Mouse (Mus musculus) embryonic facial prominence, embryonic 14.5 days (tissue): Measurements from ENCODE around the gene Fto. TPM values are rescaled to one million over a fixed set of nuclear protein-coding genes. Genes with fewer than 3 reads are reported as not detected.

ENCODE experiments used
- ATAC-seq: fragments of 200-750 bp; cut with Nextera tagmentation; 2 replicates; pipeline ENCODE4 v1.8.0; 2017; ENCODE audit warnings: low read depth, moderate number of reproducible peaks, moderate TSS enrichment
- DNase-seq: peaks from one replicate; pipeline ENCODE4 v3.0.0-alpha.2; 2015; ENCODE audit warnings: low spot score
- H3K27ac ChIP-seq: fragments of 300-500 bp; sonication (generic); replicated peaks from 2 replicates; pipeline ENCODE4 v1.5.1; 2014; ENCODE audit warnings: low read depth, mild to moderate bottlenecking, low read length, moderate library complexity
- H3K27me3 ChIP-seq: fragments of 300-500 bp; sonication (generic); replicated peaks from 2 replicates; pipeline ENCODE4 v1.6.1; 2014; ENCODE audit warnings: low read length; ENCODE audit not compliant: control insufficient read depth, insufficient read depth
- H3K36me3 ChIP-seq: fragments of 300-500 bp; sonication (generic); 2 replicates; pipeline ENCODE4 v1.6.1; 2014; ENCODE audit warnings: low read length, mixed read lengths; ENCODE audit not compliant: control insufficient read depth, insufficient read depth
- H3K4me1 ChIP-seq: fragments of 300-500 bp; sonication (generic); 2 replicates; pipeline ENCODE4 v1.6.1; 2014; ENCODE audit warnings: antibody characterized with exemption, low read length; ENCODE audit not compliant: control insufficient read depth, insufficient read depth
- H3K4me2 ChIP-seq: fragments of 300-500 bp; sonication (generic); 2 replicates; pipeline ENCODE4 v1.6.1; 2014; ENCODE audit warnings: low read depth, mild to moderate bottlenecking, low read length, moderate library complexity, mixed read lengths
- H3K4me3 ChIP-seq: fragments of 300-500 bp; sonication (generic); 2 replicates; pipeline ENCODE4 v1.5.1; 2014; ENCODE audit warnings: low read depth, mild to moderate bottlenecking, low read length
- H3K9ac ChIP-seq: fragments of 300-500 bp; sonication (generic); 2 replicates; pipeline ENCODE4 v1.6.1; 2014; ENCODE audit warnings: low read depth, mild to moderate bottlenecking, low read length, moderate library complexity, mixed read lengths
- H3K9me3 ChIP-seq: fragments of 300-500 bp; sonication (generic); 2 replicates; pipeline ENCODE4 v1.6.1; 2016; ENCODE audit warnings: low read length; ENCODE audit not compliant: control insufficient read depth
- WGBS: fragments of 180-500 bp; shearing (Covaris S2); extraction: QIAGEN DNeasy Blood & Tissue Kit; methylation state at CpG from one replicate; pipeline ENCODE4 v1.1.7; 2014; 5-methylcytosine and 5-hydroxymethylcytosine counted together
- polyA plus RNA-seq: library from polyadenylated mRNA; unstranded; fragments of >200 nt; fragmentation: Nextera tagmentation; extraction: Ambion mirVana; gene quantifications from 2 replicates; pipeline ENCODE4 v1.2.1, GENCODE M21; 2014

The Fto gene
- polyA plus RNA-seq, 1 experiment from 2014 or later = 107 TPM

- ATAC-seq (no peak), DNase-seq (no peak)
- Histone ChIP-seq H3K4me2 (no peak overlapping the region), H3K4me1 (peaks cover 13% of the 10 kb centered on the region), H3K27ac (no peak overlapping the region), H3K4me3 (no peak overlapping the region), H3K9ac (no peak overlapping the region), H3K9me3 (no peaks in the 10 kb centered on the region), H3K36me3 (no peaks in the 10 kb centered on the region), H3K27me3 (no peaks in the 10 kb centered on the region)
- 84% methylated on average over 5 of the region's 5 CpGs for WGBS
Measured at GRCm38 (mm10) chr8:91398053-91398452, 84.7 kb downstream of the Fto start.

- no peak overlapping the region for H3K4me3 ChIP-seq
- H3K27me3 ChIP-seq = no peaks in the 10 kb centered on the region
- no peak overlapping the region for H3K9ac ChIP-seq
- WGBS = 75% methylated on average over 9 of the region's 9 CpGs
- H3K9me3 ChIP-seq = no peaks in the 10 kb centered on the region
- DNase-seq (no peak), ATAC-seq (no peak)
- peaks cover 7% of the 10 kb centered on the region; the same call in 1 of the 2 replicates for H3K36me3 ChIP-seq
- no peaks in the 10 kb centered on the region; the same call in 1 of the 2 replicates for H3K4me1 ChIP-seq
- no peak overlapping the region for H3K4me2 ChIP-seq
- no peak overlapping the region for H3K27ac ChIP-seq
Measured at GRCm38 (mm10) chr8:91402980-91403975, 90.0 kb downstream of the Fto start.

GRCm38 (mm10) chr8:91404311-91404710 is 91.0 kb downstream of the Fto start:
- no peaks in the 10 kb centered on the region for H3K27me3 ChIP-seq
- no peaks in the 10 kb centered on the region; the same call in 1 of the 2 replicates for H3K4me1 ChIP-seq
- 91% methylated on average over 7 of the region's 7 CpGs for WGBS
- no peak overlapping the region for H3K4me2 ChIP-seq
- H3K9me3 ChIP-seq = no peaks in the 10 kb centered on the region
- no peak overlapping the region for H3K27ac ChIP-seq
- no peak overlapping the region for H3K9ac ChIP-seq
- ATAC-seq (no peak), DNase-seq (no peak)
- H3K4me3 ChIP-seq = no peak overlapping the region
- H3K36me3 ChIP-seq = peaks cover 11% of the 10 kb centered on the region; the same call in 1 of the 2 replicates

GRCm38 (mm10) chr8:91405099-91405498 is 91.8 kb downstream of the Fto start:
- Histone ChIP-seq H3K27ac (no peak overlapping the region), H3K9me3 (no peaks in the 10 kb centered on the region), H3K9ac (no peak overlapping the region), H3K4me3 (no peak overlapping the region), H3K4me2 (no peak overlapping the region), H3K4me1 (no peaks in the 10 kb centered on the region; the same call in 1 of the 2 replicates), H3K27me3 (no peaks in the 10 kb centered on the region), H3K36me3 (peaks cover 18% of the 10 kb centered on the region; the same call in 1 of the 2 replicates)
- 86% methylated on average over 7 of the region's 7 CpGs for WGBS
- no peak for DNase-seq
- no peak for ATAC-seq

- no peak overlapping the region for H3K9ac ChIP-seq
- H3K4me1 ChIP-seq = no peaks in the 10 kb centered on the region; the same call in 1 of the 2 replicates
- H3K4me2 ChIP-seq = no peak overlapping the region
- DNase-seq (peak; percentile 62), ATAC-seq (no peak)
- 53% methylated on average over 14 of the region's 14 CpGs for WGBS
- no peaks in the 10 kb centered on the region for H3K9me3 ChIP-seq
- H3K36me3 ChIP-seq = peaks cover 19% of the 10 kb centered on the region; the same call in 1 of the 2 replicates
- H3K27ac ChIP-seq = no peak overlapping the region
- no peaks in the 10 kb centered on the region for H3K27me3 ChIP-seq
- no peak overlapping the region for H3K4me3 ChIP-seq
Measured at GRCm38 (mm10) chr8:91406624-91407290, 93.4 kb downstream of the Fto start.

- H3K27me3 ChIP-seq = no peaks in the 10 kb centered on the region
- WGBS = 74% methylated on average over 4 of the region's 4 CpGs
- no peak overlapping the region for H3K4me3 ChIP-seq
- DNase-seq (no peak), ATAC-seq (no peak)
- no peak overlapping the region for H3K27ac ChIP-seq
- H3K9ac ChIP-seq = no peak overlapping the region
- no peaks in the 10 kb centered on the region; the same call in 1 of the 2 replicates for H3K4me1 ChIP-seq
- no peak overlapping the region for H3K4me2 ChIP-seq
- H3K36me3 ChIP-seq = peaks cover 19% of the 10 kb centered on the region; the same call in 1 of the 2 replicates
- H3K9me3 ChIP-seq = no peaks in the 10 kb centered on the region
Measured at GRCm38 (mm10) chr8:91407880-91408279, 94.6 kb downstream of the Fto start.

- Histone ChIP-seq H3K9me3 (no peaks in the 10 kb centered on the region), H3K27ac (no peak overlapping the region; the same call in 1 of the 2 replicates), H3K4me1 (no peaks in the 10 kb centered on the region; the same call in 1 of the 2 replicates), H3K4me3 (no peak overlapping the region), H3K27me3 (no peaks in the 10 kb centered on the region), H3K36me3 (peaks cover 15% of the 10 kb centered on the region; the same call in 1 of the 2 replicates), H3K9ac (no peak overlapping the region), H3K4me2 (no peak overlapping the region)
- 71% methylated on average over 12 of the region's 12 CpGs for WGBS
- ATAC-seq (no peak), DNase-seq (peak; percentile 63)
Measured at GRCm38 (mm10) chr8:91410007-91410406, 96.7 kb downstream of the Fto start.

- Histone ChIP-seq H3K4me2 (no peak overlapping the region), H3K4me3 (no peak overlapping the region), H3K9me3 (no peaks in the 10 kb centered on the region), H3K36me3 (peaks cover 5% of the 10 kb centered on the region; the same call in 1 of the 2 replicates), H3K27me3 (no peaks in the 10 kb centered on the region), H3K9ac (no peak overlapping the region), H3K27ac (no peak overlapping the region), H3K4me1 (0 out of 2 replicates have a peak, but pooled peaks cover 6% of the 10 kb centered on the region)
- ATAC-seq (no peak), DNase-seq (no peak)
- WGBS = 62% methylated on average over 5 of the region's 5 CpGs
Measured at GRCm38 (mm10) chr8:91424491-91425074, 111.3 kb downstream of the Fto start.
